Comparison of ENCODE assay signal across 9 mouse cellular contexts in genomic region chr7:16475764-16476599, GRCm38 (mm10). TPM values are rescaled to one million over a fixed set of nuclear protein-coding genes. Genes with fewer than 3 reads are reported as not detected.
DNase-seq lines count a peak whose midpoint lies in the region; ATAC-seq and TF ChIP-seq lines count a peak whose summit lies in the region.
"Had no signal": no experiment of that assay in that cellular context is flagged by ENCODE, and none has a peak within 500 bp of the region (broad histone marks: within the 10 kb centered on the region; RNA-seq: fewer than 3 reads in every experiment).

No protein-coding gene starts in this region.

- no peak overlapping the region for H3K9ac ChIP-seq in heart, embryonic 11.5 days (ENCODE audit: low read depth, low read length)
- no peak overlapping the region for H3K9ac ChIP-seq in liver, embryonic 16.5 days (ENCODE audit: low read depth, low read length)

- peak overlapping the region; percentile 43 for H3K4me3 ChIP-seq in heart, embryonic 11.5 days (ENCODE audit: low read depth, low read length)
- peak overlapping the region; percentile 79 for H3K4me3 ChIP-seq in E14TG2a.4 (replicated peaks; ENCODE audit: low read length)
- peak overlapping the region; percentile 46 for H3K4me3 ChIP-seq in hindbrain, embryonic 10.5 days
- peak overlapping the region; percentile 32 for H3K4me3 ChIP-seq in liver, embryonic 16.5 days (ENCODE audit: low read depth, low read length)

- ATAC-seq in heart, embryonic 11.5 days (replicated peaks; ENCODE audit: insufficient number of reproducible peaks, low FRiP score, low TSS enrichment) = no peak
- ATAC-seq in liver, embryonic 16.5 days (ENCODE audit: low read depth) = no peak

- 1% methylated on average over 58 of the region's 59 CpGs for WGBS in heart, embryonic 11.5 days (ENCODE audit: insufficient replicate concordance)
- 1% methylated on average over 59 of the region's 59 CpGs for WGBS in hindbrain, embryonic 10.5 days
- WGBS in liver, embryonic 16.5 days (ENCODE audit: insufficient replicate concordance) = 2% methylated on average over 58 of the region's 59 CpGs

- H3K27ac ChIP-seq in heart, embryonic 11.5 days (ENCODE audit: low read depth, low read length) = no peak overlapping the region
- no peak overlapping the region for H3K27ac ChIP-seq in hindbrain, embryonic 10.5 days
- H3K27ac ChIP-seq in liver, embryonic 16.5 days (ENCODE audit: low read length) = no peak overlapping the region

- H3K36me3 ChIP-seq in heart, embryonic 11.5 days (ENCODE audit: control insufficient read depth, insufficient read depth, low read length) = no peaks in the 10 kb centered on the region
- no peaks in the 10 kb centered on the region for H3K36me3 ChIP-seq in E14TG2a.4 (ENCODE audit: insufficient read depth, low read length)
- no peaks in the 10 kb centered on the region for H3K36me3 ChIP-seq in hindbrain, embryonic 10.5 days
- H3K36me3 ChIP-seq in liver, embryonic 16.5 days (ENCODE audit: control insufficient read depth, insufficient read depth) = no peaks in the 10 kb centered on the region

- H3K9me3 ChIP-seq in heart, embryonic 11.5 days (replicated peaks; ENCODE audit: control insufficient read depth, low read length) = no peaks in the 10 kb centered on the region
- H3K9me3 ChIP-seq in E14TG2a.4 (ENCODE audit: low read length) = no peaks in the 10 kb centered on the region
- H3K9me3 ChIP-seq in hindbrain, embryonic 10.5 days = no peaks in the 10 kb centered on the region
- H3K9me3 ChIP-seq in liver, embryonic 16.5 days (replicated peaks; ENCODE audit: control insufficient read depth, low read length) = no peaks in the 10 kb centered on the region

- peaks cover 18% of the 10 kb centered on the region for H3K4me1 ChIP-seq in heart, embryonic 11.5 days (ENCODE audit: control insufficient read depth, insufficient read depth, low read length)
- peaks cover 51% of the 10 kb centered on the region for H3K4me1 ChIP-seq in E14TG2a.4 (replicated peaks; ENCODE audit: low read depth, low read length)
- H3K4me1 ChIP-seq in hindbrain, embryonic 10.5 days (replicated peaks) = peaks cover 27% of the 10 kb centered on the region
- H3K4me1 ChIP-seq in liver, embryonic 16.5 days (ENCODE audit: control insufficient read depth, low read depth, low read length) = peaks cover 5% of the 10 kb centered on the region

- peak overlapping the region; percentile 63 for H3K4me2 ChIP-seq in heart, embryonic 11.5 days
- peak overlapping the region; percentile 45 for H3K4me2 ChIP-seq in liver, embryonic 16.5 days (ENCODE audit: low read depth, low read length)

- DNase-seq in heart, adult 8-10 months (ENCODE audit: low spot score) = no peak
- DNase-seq in hindbrain, embryonic 10.5 days (ENCODE audit: low spot score) = no peak
- DNase-seq in embryo, embryonic 9.5 days (ENCODE audit: extremely low spot score) = no peak
- no peak for DNase-seq in cerebellum, postnatal 25 days
- no peak for DNase-seq in kidney, postnatal 25 days

- TF ChIP-seq CTCF in E14TG2a.4 (conservative IDR thresholded peaks at IDR 0.05; ENCODE audit: low read length) = no peak

- peaks cover 61% of the 10 kb centered on the region for H3K27me3 ChIP-seq in heart, embryonic 11.5 days (ENCODE audit: control insufficient read depth, insufficient read depth, low read length)
- H3K27me3 ChIP-seq in E14TG2a.4 (ENCODE audit: insufficient read depth, low read length) = peaks cover 67% of the 10 kb centered on the region
- H3K27me3 ChIP-seq in hindbrain, embryonic 10.5 days (ENCODE audit: insufficient read depth, poor library complexity, severe bottlenecking) = peaks cover 68% of the 10 kb centered on the region
- H3K27me3 ChIP-seq in liver, embryonic 16.5 days (ENCODE audit: control insufficient read depth, insufficient read depth, low read depth, low read length) = peaks cover 65% of the 10 kb centered on the region

RNA-seq across cellular contexts. Expression of gene Npas1, which starts 1.5 kb away (rescaled TPM):
- polyA plus RNA-seq in heart, embryonic 11.5 days (2014; fragmentation: Nextera tagmentation; extraction: Ambion mirVana) = 0.23 TPM in 1 of 2 replicates, not detected in the other
- total RNA-seq in heart, adult 8-10 months (2022) = not detected
- 0.63 and 0.91 TPM in 2 replicates for polyA plus RNA-seq in hindbrain, embryonic 10.5 days (2016; fragmentation: Nextera tagmentation; extraction: Ambion mirVana)
- 0.12 TPM in 2 replicates for polyA plus RNA-seq in liver, embryonic 16.5 days (2015; fragmentation: Nextera tagmentation; extraction: Ambion mirVana)
- total RNA-seq: common myeloid progenitor, adult 5-6 weeks had no signal

RNA-seq across cellular contexts. Expression of gene Tmem160, which starts 23.4 kb away (rescaled TPM):
- polyA plus RNA-seq in heart, embryonic 11.5 days (2014; fragmentation: Nextera tagmentation; extraction: Ambion mirVana) = 69.4 and 78.6 TPM in 2 replicates
- 10 to 100 TPM; 79.6 to 97.6 (median 89.8) TPM for total RNA-seq in heart, adult 8-10 months (2022)
- polyA plus RNA-seq in hindbrain, embryonic 10.5 days (2016; fragmentation: Nextera tagmentation; extraction: Ambion mirVana) = 67.4 and 70.9 TPM in 2 replicates
- polyA plus RNA-seq in liver, embryonic 16.5 days (2015; fragmentation: Nextera tagmentation; extraction: Ambion mirVana) = 23.4 and 23.6 TPM in 2 replicates
